Mouse (Mus musculus) liver, adult 2 months (tissue): Measurements from ENCODE around the gene Ly6g5c.

Source experiments
- CTCF ChIP-seq: fragments of 200-500 bp; IDR thresholded peaks from 2 replicates; pipeline ENCODE4 v1.5.1; 2011; ENCODE audit warnings: low read depth, low read length, control low read depth
- POLR2A ChIP-seq: fragments of 200-500 bp; IDR thresholded peaks from 2 replicates; pipeline ENCODE4 v1.6.1; 2011; ENCODE audit warnings: low read length, control low read depth; ENCODE audit not compliant: insufficient read depth; ENCODE audit errors: extremely low read depth

GRCm38 (mm10) chr17:35154616-35155015 lies 46.5 kb downstream of the Ly6g5c start:
- TF ChIP-seq CTCF (no peak), POLR2A (no peak)
